Mouse (Mus musculus) ES-Bruce4 (cell line): ENCODE measurements at regions not wholly inside any gene's neighbourhood (a gene's known extent, or its start where the extent isn't known, plus 50 kb on each side); places are given as distances from the start of the nearest gene placed in this dataset.

Experiments
- H3K27ac ChIP-seq: 2 replicates; pipeline ENCODE4 v1.5.1; 2012; ENCODE audit warnings: low read length, inconsistent platforms; ENCODE audit not compliant: insufficient read depth
- H3K27me3 ChIP-seq: 2 replicates; pipeline ENCODE4 v1.6.1; 2012; ENCODE audit warnings: mild to moderate bottlenecking, low read length, inconsistent platforms; ENCODE audit not compliant: control insufficient read depth, poor library complexity, insufficient read depth, severe bottlenecking
- H3K36me3 ChIP-seq: 2 replicates; pipeline ENCODE4 v1.6.1; 2012; ENCODE audit warnings: inconsistent platforms, mild to moderate bottlenecking, low read length, moderate library complexity; ENCODE audit not compliant: control insufficient read depth, poor library complexity, insufficient read depth, severe bottlenecking
- H3K4me1 ChIP-seq: one replicate; pipeline ENCODE4 v1.8.1; 2011; ENCODE audit warnings: low read length; ENCODE audit not compliant: control insufficient read depth, insufficient read depth
- H3K4me3 ChIP-seq: 2 replicates; pipeline ENCODE4 v1.5.1; 2011; ENCODE audit warnings: low read depth, mild to moderate bottlenecking, low read length
- H3K9ac ChIP-seq: 2 replicates; pipeline ENCODE4 v1.6.1; 2012; ENCODE audit warnings: low read depth, mild to moderate bottlenecking, inconsistent platforms; ENCODE audit not compliant: poor library complexity, severe bottlenecking
- H3K9me3 ChIP-seq: replicated peaks from 2 replicates; pipeline ENCODE4 v1.6.1; 2012; ENCODE audit warnings: mild to moderate bottlenecking, low read length, inconsistent platforms; ENCODE audit not compliant: control insufficient read depth, poor library complexity, insufficient read depth, severe bottlenecking
- CTCF ChIP-seq: IDR thresholded peaks from one replicate; pipeline ENCODE4 v1.8.1; 2011; ENCODE audit warnings: low read depth, low read length
- EP300 ChIP-seq: IDR thresholded peaks from 2 replicates; pipeline ENCODE4 v1.6.1; 2011; ENCODE audit warnings: low read depth, low read length; ENCODE audit not compliant: insufficient read depth
- POLR2A ChIP-seq: IDR thresholded peaks from one replicate; pipeline ENCODE4 v1.8.1; 2011; ENCODE audit warnings: low read length; ENCODE audit not compliant: insufficient read depth

DNA sequence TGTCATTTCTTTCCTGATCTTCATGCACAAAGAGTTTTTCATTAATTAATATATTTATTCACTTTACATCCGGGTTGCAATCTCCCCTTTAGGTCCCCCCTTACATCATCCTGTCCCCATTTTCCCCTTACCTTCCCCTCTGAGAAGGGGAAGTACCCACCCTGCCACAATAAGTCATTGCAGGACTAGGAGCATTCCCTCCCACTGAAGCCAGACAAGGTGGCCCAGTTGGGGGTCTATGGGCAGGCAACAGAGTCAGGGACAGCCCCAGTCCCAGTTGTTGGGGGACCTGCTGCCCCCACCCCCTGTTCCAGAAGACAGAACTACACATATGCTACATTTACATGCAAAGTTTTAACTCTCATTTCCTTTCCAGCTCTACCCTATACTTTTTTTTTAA, 267.9 kb upstream of the Prdm1 start:
- Histone ChIP-seq H3K4me1 (no peaks in the 10 kb centered on the region), H3K27me3 (no peaks in the 10 kb centered on the region), H3K27ac (no peak overlapping the region), H3K9ac (no peak overlapping the region), H3K36me3 (no peaks in the 10 kb centered on the region), H3K9me3 (0 out of 2 replicates have a peak, but pooled peaks cover 3% of the 10 kb centered on the region), H3K4me3 (no peak overlapping the region)
- no peak for TF ChIP-seq CTCF

DNA sequence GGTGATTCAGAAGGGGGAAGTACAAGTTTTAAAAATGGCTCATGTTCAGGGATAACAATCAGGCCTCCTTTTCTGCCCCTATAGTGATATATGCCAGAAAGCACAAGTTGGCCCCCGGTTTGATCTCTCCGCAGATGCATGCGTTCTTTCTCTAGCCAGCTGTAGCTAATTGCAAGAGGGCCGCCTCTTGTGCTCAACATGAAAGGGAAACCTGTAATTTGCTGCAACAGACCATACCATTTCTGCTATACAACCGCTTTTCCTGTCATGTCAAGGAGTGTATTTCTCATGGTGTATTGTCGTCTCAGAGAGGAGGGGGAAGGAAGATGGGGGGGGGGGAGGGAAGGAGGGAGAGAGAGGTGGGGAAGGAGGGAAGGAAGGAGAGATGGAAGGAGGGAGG, 257.1 kb upstream of the Prdm1 start:
- H3K4me3 ChIP-seq: no peak overlapping the region
- H3K4me1 ChIP-seq: no peaks in the 10 kb centered on the region
- H3K27me3 ChIP-seq: no peaks in the 10 kb centered on the region
- H3K9ac ChIP-seq: no peak overlapping the region
- no peaks in the 10 kb centered on the region for H3K36me3 ChIP-seq
- TF ChIP-seq EP300 (no peak), CTCF (no peak), POLR2A (no peak)
- H3K27ac ChIP-seq: no peak overlapping the region
- no peaks in the 10 kb centered on the region for H3K9me3 ChIP-seq

DNA sequence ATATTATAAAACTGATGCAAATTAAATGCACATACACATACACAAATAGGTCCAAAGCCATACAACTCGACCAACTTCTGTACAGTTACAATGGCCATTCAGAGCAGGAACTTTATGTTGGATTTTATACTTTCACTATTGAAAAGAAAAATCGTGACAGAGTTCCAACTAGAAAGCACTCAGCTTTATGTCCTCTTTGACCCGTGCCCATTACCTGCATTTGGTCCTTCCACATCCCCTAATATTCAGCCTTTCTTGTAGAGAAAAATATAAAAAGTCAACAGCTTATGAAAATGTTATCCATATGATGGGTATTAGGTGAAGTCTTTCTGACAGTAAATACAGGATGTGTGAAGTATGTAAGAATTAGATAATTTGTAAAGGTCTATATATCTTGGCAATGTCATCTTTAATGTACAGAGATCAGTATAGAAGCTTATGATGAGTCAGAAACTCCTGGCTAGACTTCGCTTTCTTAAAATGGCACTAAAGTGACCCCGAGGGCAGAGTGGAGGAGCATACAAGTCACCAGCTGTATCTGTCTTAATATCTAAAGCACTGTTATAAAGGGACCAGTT, 252.2 kb upstream of the Prdm1 start:
- no peak for TF ChIP-seq POLR2A
- no peak for TF ChIP-seq CTCF
- TF ChIP-seq EP300: no peak
- no peak overlapping the region for H3K4me3 ChIP-seq
- H3K27me3 ChIP-seq: no peaks in the 10 kb centered on the region
- no peak overlapping the region for H3K9ac ChIP-seq
- H3K9me3 ChIP-seq: no peaks in the 10 kb centered on the region
- H3K4me1 ChIP-seq: no peaks in the 10 kb centered on the region
- no peak overlapping the region for H3K27ac ChIP-seq
- H3K36me3 ChIP-seq: no peaks in the 10 kb centered on the region

DNA sequence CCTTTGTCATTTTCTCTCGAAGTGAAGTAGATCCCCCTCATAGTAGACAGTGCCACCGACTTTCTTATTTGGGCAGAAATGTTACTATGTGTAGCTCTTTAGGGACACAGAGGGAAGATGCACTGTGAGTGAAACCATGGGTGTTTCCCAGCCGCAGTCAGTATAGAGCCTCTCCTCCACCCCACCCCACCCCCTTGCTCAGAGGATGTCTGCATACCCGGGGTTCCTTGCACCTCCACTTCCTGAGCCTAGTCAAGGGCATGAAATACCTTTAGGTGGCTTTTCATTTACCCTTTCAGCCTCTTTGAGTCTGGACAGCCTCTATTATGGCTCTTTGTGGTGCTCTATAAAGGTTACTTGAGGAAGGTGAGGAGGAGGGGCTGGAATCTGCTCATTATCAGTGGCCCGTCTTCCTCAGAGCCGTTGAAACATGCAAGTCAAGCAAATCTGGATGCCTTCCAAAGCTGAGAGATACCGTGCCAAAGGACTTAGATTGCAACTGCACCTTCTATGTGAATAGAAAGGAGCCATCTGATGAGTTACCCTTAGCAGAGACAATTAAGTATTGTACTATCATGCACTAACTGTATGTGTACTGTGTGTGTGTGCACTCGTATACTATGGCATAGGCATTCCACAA, 251.4 kb upstream of the Prdm1 start:
- Histone ChIP-seq H3K9me3 (no peaks in the 10 kb centered on the region), H3K4me1 (no peaks in the 10 kb centered on the region), H3K9ac (no peak overlapping the region), H3K36me3 (no peaks in the 10 kb centered on the region), H3K4me3 (no peak overlapping the region), H3K27me3 (no peaks in the 10 kb centered on the region), H3K27ac (no peak overlapping the region)
- TF ChIP-seq EP300 (no peak), CTCF (no peak), POLR2A (no peak)

DNA sequence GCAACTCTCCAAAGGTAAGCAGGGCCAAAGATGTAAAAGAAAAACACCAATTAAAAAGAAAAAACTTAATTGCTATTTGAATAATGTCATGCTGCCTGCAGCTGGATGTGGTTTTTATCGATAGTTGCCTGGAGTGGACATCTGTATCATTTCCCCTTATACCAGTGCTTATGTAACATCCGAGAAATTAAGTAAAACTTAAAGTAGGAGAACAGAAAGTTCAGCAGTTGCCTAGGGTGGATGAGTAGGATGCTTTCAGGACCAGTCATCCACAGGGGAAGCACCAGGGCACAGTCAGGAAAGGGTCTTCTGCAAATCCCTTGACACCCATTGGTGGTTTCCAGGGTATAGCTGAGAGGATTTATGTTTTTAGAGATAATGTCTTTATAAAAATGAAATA, 248.9 kb upstream of the Prdm1 start:
- H3K27ac ChIP-seq: no peak overlapping the region
- H3K36me3 ChIP-seq: no peaks in the 10 kb centered on the region
- H3K27me3 ChIP-seq: no peaks in the 10 kb centered on the region
- no peak overlapping the region for H3K4me3 ChIP-seq
- H3K4me1 ChIP-seq: no peaks in the 10 kb centered on the region
- no peaks in the 10 kb centered on the region for H3K9me3 ChIP-seq
- H3K9ac ChIP-seq: no peak overlapping the region
- TF ChIP-seq EP300 (no peak), CTCF (no peak), POLR2A (no peak)

DNA sequence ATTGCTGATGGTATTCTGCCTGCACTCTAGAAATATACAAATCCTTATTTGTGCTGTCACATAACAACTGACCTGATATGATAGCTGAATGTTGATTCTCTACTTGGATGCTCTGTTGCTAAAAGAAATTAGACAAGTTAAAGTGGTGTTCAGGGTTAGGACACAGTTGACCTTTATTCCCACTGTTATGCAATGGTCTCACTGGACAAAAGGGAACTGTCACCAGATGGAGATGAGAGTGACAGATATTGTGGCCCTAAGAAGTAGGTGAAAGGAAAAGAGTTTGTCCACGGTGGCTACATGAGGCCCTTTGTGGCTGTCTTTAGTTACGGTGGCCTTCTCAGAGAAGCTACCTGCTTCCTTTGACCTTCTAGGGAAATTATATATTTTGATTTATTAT, 247.9 kb upstream of the Prdm1 start:
- no peaks in the 10 kb centered on the region for H3K36me3 ChIP-seq
- no peak overlapping the region for H3K9ac ChIP-seq
- H3K4me3 ChIP-seq: no peak overlapping the region
- TF ChIP-seq EP300 (no peak), CTCF (no peak), POLR2A (no peak)
- H3K27me3 ChIP-seq: no peaks in the 10 kb centered on the region
- H3K4me1 ChIP-seq: no peaks in the 10 kb centered on the region
- no peak overlapping the region for H3K27ac ChIP-seq
- no peaks in the 10 kb centered on the region for H3K9me3 ChIP-seq
